Mouse (Mus musculus) hematopoietic stem cell, adult 5-6 weeks (primary cell): ENCODE data around the gene Hif3a. TPM values are rescaled to one million over a fixed set of nuclear protein-coding genes. Genes with fewer than 3 reads are reported as not detected.

Experiments
- ATAC-seq, 2 experiments: fragments of 125-278 bp in 1 of 2; replicated peaks in 1 of 2; 2 replicates each; pipeline ENCODE4 v1.8.0; 2016 to 2017; ENCODE audit warnings: inconsistent platforms in 2 of 2, mild to moderate bottlenecking in 2 of 2, moderate number of reproducible peaks in 2 of 2, low read depth in 1 of 2, moderate TSS enrichment in 1 of 2; ENCODE audit not compliant: low FRiP score in 2 of 2, poor library complexity in 2 of 2, severe bottlenecking in 2 of 2, insufficient read depth in 1 of 2, low TSS enrichment in 1 of 2
- total RNA-seq: library from RNA; stranded (forward); fragments of 172-1452, 232-1000 nt; gene quantifications from 2 replicates; pipeline ENCODE4 v1.2.3, GENCODE M21; 2017

Hif3a gene
- total RNA-seq, 1 experiment from 2014 or later: 1.0 TPM

DNA sequence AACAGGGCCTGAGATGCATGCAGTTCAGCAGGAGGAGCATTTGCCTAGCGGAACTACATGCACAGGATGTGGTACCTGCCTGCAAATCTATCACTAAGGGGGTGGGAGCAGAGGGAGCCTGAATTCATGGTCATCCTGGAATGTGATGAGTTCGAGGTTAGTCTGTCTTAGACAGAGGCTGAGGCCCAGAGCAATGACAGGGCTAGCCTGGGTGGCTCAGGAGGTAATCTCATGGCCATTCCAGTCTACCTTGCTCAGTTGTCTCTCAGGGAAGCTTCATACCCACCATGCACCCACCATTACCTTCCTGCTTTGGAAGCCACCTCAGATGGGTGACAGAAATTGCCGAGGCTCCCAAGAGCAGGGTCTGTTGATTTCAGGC lies 2.8 kb downstream of the Hif3a start:
- ATAC-seq: no peak

DNA sequence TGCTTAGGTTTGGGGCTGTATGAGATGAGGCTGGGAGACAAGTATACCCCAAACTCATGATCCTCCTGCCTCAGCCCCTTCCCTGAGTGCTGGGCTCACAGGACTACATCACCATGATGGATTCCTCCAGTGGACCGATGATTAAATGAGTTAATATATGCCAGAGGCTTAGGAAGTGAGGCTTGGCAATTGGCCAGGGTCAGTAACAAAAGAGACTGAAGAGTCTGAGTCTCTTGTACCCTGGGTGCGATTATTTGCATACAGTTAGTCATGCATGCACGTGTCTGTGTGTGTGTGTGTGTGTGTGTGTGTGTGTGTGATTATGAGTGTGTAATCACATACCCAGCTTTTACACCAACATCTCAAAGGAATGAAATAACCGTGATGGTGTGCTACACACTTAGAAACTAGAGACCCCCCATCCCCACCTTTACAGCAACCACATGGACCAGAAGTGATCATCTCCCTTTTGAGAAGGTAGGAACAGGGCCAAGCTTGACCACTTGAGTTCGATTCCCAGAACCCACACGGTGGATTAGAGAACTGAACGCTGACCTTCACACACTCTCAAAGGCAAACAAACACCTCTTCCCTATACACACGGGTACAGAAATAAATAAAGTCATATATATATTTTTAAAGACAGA lies 3.3 kb downstream of the Hif3a start:
- ATAC-seq: no peak

DNA sequence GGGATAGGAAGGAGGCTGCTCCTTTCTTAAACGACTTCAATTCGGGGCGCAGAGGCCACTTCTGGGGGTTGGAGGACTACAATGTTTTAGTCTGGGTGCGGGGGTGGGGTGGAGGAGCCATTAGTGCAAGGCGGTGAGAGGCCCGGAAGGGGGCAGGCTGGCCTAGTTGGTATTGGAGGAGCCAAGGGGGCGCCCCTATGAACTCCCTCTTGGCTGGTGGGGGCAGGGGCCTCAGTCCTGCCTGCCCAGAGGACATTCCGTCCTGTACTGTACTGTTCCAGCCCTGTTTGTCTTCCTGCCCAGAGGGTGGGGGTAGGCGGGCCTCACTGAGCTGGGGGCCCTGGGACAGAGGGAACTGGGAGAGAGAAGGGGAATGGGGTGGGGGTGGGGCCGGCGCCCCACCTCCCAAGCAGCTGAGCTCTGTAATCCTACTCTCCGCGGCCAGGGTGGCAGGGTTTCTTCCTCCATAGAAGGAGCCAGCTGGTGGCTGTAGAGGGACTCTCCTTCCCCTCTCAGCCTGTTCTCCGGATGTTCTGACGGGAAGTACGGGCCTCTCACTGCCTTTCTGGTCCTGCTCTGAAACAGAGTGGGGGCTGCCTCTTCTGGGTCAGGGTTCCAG lies 4.0 kb downstream of the Hif3a start:
- peak; percentile 33 to 51 for ATAC-seq

DNA sequence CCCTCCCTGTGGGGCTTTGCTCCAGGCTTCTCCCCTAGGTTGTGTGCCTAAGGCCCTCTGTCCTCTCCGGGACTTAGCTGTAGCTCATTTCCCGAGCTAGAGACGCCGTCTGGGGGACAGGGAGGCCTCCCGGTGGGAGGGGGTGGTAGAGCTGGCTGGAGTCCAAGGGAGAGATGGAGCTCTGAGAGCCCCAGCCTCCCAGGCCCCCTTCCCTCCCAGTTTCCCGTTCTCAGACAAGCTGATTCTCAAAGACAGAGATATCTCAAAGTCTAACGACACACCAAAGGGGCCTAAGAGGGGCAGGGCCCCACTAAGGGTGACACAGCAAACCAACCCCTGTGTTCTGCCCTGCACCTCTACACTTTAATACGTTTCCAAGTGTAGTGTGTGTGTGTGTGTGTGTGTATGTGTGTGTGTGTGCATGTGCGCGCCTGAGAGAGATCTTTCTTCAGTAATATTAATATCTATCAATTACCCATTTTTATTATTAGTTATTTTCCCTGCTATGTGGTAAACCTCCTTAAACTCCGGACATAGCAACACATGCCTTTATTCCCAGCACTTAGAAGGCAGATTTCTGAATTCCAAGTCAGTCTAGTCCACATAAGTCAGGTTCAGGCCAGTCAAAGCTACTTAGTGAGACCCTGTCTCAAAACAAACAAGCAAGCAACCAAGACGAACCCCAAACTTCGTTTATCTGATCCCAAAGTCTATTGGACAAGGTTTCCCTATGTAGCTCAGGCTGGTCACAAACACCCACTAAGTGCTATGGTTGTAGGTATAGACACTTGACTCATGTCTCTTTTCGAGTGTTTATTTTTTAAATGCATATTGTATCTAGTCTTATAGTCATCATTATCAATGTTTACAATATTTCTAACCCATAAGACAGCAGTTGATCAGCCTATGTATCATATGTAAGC lies 5.4 kb downstream of the Hif3a start:
- ATAC-seq: peak; percentile 11 to 15; a peak in 1 of 4 replicates

DNA sequence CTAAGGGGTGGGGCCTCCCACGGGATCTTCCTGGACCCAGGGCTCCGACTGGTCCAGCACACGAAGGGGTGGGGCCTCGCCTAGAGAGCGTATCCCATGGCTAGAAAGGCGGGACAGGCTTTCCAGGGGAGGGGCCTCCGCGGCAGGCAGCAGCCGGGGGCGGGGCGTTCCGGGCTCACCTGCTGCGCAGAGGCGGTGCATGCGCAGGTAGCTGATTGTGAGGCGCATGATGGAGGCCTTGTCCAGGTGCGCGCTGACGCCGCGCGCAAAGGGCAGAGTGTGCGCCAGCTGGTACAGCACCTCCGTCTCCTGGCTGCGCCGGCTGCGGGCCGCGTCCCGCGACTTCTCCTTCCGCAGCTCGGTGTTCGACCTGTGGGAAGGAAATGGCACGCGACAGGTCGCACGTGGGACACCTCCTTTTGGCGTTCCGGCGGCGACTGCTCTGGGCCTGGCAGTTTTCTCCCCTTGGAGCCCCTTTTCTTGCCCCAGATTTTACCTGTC lies 6.1 kb downstream of the Hif3a start:
- ATAC-seq: peak; percentile 62 to 63

DNA sequence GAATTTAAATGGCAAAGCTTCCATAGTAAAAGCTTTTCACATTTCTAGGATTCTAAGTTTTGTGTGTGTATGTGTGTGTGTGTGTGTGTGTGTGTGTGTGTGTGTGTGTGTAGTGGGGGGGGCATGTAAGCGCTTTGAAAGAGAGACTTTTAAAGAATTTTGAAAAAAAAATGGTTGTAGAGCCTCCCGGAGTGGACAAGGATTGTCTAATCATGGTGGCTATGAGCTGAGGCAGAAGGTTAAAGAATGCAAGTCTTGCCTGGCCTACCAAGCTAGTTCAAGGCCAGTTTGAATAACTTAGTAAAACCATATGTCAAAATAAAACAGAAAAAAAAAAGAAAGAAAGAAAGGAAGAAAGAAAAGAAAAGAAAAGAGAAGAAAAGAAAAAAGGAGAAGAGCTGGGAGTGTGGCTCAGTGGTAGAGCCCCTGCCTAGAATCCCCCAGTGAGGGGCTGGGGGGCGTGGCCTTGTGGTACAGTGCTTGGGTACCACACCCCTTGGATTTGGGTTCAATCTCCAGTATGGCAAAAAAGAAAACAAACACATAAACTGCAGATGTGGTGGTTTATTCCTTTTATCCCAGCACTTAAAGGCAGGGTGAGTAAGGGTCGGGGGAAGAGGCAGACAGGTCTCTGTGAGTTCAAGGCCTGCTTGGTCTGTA lies 6.8 kb downstream of the Hif3a start:
- ATAC-seq: no peak

DNA sequence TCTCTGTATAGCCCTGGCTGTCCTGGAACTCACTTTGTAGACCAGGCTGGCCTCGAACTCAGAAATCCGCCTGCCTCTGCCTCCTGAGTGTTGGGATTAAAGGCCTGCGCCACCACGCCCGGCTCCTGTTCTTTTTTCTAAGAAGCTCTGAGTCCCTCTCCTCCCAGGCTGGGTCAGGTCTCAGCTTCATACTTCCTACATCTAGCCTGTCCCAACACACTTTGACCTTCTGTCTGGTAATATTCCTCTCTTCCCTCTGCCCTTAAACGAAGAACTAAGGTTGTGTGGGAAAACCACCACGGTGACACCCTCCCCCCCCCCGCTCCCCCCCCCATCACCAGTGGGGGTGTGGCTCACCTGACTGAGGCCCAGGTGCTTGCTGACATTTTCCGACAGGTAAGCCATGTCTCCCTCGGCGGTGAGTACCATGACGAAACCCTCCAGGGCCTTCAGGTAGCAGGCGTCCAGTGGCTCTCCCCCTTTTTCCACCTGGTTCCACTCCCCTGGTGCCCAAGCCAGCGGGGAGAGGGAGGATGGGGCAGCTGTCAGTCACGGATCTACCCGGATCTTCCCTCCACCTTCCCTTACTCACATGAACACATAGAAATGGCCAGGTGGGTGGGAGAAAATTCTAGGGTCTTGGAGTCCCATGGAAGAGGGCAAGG lies 7.8 kb downstream of the Hif3a start:
- ATAC-seq: no peak

DNA sequence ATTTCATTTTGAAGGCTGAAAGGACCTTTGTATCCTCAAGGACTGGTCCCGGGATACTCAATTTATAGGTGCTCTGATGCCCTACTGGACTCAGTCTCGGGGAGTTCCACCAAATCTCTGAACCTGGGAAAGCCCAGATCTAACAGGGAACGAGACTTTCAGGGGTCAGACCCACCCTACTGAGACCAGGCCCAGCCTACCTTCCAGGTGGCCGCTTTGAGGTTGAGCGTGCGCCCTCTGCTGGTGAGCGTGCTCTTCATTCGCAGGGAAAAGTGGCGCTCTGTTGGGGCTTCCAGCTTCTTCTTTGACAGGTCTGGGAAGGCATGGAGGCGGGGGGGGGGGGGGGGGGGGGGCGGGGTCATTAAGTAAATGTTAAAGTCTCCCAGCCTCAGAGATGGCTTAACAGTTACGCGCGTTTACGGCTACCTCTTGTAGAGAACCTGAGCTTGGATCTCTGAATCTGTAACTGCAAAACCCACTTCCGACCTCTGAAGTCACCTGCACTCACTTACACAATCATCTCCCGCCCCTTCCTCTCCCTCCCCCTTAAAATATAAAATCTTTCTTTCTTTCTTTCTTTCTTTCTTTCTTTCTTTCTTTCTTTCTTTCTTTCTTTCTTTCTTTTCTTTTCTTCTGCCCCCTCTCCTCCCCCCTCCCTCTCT lies 11.2 kb downstream of the Hif3a start:
- peak; percentile 52 to 73; a peak in 2 of 4 replicates for ATAC-seq

DNA sequence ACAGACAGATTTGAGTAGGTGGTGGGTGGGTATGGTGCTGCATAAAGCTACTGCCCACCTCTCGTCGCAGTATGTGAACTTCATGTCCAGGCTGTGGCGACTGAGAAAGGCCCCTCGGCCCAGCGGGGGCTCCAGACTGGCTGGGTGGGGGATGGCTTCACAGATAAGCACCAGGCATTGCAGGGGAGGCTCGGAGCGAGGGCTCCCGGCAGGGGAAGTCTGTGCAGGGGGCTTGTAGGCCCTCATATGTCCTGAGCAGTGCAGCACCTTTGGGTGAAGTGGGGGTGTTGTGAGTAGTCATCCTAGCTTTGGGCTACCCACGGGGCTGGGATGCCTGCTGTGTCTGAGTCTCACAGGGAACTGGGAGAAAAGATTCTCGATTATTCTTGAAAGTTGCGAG lies 11.7 kb downstream of the Hif3a start:
- no peak for ATAC-seq

DNA sequence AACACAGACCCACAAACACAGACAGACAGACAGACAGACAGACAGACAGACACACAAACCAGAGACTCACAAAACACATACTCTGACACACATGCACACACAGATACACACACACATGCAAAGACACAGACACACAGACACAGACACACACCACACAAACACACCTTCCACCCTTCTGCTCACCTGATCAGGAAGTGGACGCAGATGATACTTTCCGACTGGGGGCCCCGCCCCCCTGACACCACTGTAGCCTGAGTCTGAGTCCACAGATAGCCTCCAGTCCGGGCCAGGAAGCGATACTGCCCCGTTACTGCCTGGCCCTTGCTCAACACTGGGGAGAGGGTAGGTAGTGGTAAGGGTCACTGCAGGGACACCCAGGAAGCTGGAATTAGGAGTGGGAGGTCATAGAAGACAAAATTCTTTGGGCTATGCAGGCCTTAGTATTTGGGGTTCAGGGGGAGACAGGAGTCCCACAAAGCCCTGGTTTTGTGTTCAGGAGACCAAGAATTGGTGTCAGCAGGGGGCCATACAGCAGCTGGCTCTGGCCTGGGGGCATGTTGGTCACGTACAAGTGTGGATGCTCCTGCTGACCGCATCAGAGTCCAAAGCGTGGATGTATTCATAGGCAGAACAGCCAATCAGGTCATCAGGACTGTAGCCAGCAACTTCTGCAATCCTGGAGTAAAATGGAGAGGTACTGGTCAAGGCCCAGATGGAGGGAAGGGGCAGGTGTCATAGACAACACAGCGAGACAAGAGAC lies 13.6 kb downstream of the Hif3a start:
- no peak for ATAC-seq

DNA sequence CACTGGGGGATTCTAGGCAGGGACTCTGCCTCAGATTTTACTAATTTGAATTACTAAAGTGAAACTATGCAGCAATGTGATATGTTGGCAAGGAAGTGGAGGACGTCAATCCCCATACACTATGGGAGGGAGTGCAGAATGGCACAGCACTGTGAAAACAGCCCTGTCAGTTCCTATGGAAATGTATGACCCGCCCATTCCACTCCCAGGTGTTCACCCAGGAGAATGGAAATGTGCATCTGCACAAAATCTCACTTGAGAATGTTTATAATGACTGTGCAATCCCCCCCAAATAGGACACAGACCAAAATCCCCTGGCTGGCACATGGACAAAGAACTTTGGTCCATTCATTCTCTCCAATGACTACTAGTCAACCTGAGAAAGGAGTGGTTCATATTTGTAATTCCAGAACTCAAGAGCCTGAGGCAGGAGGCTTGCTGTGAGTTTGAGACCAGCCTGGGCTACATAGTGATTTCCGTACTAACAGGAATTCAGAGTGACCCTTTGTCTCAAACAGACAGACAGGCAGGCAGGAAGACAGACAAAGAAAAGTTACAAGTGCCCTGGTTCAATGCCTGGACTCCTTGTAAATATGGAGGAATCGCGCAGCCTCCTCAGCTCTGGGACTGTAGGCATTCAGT lies 15.1 kb downstream of the Hif3a start:
- no peak for ATAC-seq

DNA sequence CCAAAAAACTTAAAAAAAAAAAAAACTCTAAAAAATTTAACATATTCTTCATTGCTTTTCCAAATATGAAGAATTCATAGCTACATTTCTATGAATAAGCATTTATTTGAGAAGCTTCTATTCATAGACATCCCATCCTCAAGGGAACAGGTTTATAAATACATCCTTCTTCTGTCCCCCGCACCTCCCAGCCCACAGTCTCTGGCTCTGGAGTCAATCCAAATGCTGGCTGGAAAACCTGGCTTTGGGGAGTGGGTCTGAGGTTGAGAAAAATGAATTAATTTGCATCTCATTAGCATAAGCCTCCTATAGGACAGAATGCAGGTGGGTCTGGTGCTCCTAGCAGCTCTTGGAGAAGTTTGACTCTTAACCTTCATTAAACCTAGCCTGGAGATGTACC lies 16.5 kb downstream of the Hif3a start:
- no peak for ATAC-seq

DNA sequence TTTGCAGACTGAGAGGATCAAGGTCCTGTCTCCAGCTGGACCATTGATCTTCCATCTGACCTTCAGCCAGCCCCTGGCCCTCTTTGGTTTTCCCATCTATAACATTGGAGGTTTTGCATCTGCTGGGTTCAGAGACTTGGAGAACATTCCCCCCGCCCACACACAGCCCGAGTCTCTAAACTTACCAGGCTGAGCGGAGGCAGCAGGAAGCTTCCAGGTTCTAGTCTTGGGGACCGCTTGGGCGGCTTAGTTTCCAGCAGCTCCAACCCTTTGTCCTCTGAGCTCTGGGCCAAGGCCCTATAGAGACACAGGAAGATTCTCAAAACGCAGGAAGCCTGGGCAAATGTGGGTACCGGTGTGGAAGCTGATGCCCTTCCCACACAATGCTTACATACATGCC lies 22.9 kb downstream of the Hif3a start:
- ATAC-seq: no peak

DNA sequence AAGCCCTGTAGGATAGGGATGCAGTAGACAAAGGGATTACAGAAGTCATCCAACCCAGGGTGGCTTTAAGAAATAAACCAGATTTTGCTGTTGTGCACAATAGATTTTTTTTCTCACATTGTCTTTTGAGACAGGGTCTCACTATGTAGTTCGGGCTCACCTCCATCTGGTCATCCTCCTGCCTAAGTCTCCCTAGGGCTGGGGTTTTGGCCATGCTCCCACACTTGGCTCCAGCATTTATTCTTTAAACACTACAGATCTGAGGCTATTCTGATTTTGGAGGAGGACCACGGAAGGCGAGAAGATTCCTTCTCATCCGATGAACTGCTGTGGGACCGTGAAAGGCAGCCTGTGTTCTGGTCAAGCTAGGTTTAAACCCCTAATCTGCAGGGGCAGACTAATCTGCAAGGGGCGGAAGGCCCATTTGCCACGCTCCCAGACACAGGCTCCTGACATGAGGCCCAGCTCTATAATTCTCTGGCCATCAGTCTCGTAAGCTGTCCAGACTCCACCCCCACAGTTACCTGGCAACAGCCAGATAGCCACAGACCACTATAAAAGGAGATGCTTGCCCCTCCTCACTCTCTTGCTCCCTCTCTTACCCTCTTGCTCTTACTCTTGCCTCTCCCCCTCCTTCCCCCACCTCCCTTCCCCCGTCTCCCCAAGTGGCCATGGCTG lies 24.1 kb downstream of the Hif3a start:
- ATAC-seq: no peak

DNA sequence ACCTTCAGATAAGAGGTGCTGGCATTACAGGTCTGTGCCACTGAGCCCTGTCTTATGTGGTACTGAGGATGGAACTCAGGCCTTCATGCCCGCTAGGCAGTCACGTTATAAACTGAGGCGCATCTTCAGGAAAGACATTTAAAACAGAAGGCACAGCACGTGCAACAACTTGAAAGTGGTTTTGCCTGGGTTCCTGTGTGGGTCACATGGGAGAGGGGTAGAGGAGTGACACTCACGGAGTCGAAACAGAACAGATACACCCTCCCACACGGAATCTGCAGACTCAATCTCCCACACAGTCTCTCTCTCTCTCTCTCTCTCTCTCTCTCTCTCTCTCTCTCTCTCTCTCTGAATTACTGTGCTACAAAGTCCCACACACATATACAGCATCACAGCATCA lies 32.0 kb downstream of the Hif3a start:
- no peak for ATAC-seq
